Mouse (Mus musculus) mouse trophoblast stem cell (cell line): Measurements from ENCODE around the gene Zfyve27.

Source experiments
- in situ Hi-C, 2 experiments: fragments of 300-500 bp; cut with MseI, MboI; formaldehyde crosslinking; loops; 2 replicates in 1 of 2; 3 replicates in 1 of 2; pipeline ENCODE4 v1.15.1; 2025

Gene Zfyve27

GRCm38 (mm10) chr19:42163764-42164163 is at the start of gene Zfyve27:
Zfyve27 (plus strand) TSS chr19:42163951.
- in situ Hi-C loops = no loop called here

DNA sequence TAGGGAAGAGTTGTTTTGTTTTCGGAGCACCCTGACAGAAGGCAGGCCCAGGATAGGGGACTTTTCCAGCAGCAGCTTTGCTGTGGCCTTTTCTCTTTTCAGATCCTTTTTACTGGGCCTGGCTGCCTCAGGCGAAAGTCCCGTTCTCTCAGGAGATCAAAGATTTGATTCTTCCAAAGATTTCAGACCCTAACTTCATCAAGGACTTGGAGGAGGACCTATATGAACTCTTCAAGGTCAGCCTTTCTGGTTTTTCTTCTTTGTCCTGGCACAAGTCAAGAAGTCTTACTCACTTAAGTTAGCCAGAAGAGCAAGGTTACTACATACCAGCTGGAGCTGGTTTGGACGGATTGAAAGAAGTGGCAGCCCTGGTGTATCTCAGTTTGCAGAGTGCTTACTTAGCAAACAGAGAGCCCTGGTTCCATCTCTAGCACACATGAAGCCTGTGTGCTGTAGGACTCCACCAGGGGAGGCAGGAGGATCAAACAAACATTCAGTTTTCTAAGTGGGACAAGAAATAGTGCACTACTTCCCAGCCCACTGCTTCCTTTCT is 47.9 kb upstream of the Zfyve27 start:
- in situ Hi-C loops = no loop called here

- in situ Hi-C loops = no loop called here
Measured at GRCm38 (mm10) chr19:42118142-42118541, 45.6 kb upstream of the Zfyve27 start.

GRCm38 (mm10) chr19:42118596-42118995 is 45.2 kb upstream of the Zfyve27 start:
- in situ Hi-C loops = no loop called here

GRCm38 (mm10) chr19:42120451-42120850 is 43.3 kb upstream of the Zfyve27 start:
- in situ Hi-C loops = no loop called here

- in situ Hi-C loops = no loop called here
Measured at GRCm38 (mm10) chr19:42124684-42125083, 39.1 kb upstream of the Zfyve27 start.

DNA sequence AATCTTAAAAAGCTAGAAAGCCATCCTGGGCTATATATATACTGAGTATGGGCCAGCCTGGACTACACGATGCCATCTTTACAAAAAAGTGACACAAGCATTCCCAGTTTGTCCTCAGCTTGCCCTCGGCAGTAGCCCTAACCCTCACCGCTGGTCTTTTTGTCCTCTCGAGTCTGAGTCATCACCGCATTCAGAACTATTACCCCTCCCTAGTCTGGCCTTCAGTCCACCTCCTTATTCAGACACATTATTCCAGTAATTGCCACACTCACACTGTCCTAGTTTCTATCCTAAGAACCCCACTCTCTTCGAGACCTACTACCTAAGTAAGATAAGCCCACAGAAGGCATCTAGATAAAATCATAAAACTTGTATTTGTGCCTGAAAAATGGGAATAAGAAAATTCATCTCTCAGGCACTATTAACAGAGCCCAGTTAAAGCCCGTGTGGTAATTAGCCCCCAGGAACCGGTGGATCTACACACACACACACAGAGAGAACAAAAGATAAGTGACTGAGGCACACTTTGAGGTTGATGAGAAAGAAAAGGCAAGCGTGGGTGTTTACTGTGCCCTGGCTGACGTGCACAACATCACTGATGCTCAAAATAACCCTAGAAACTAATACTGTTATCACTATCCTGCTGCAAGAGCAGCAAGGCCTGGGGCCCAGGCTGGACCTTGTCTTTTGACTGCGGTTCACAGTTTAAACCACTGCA is 38.1 kb upstream of the Zfyve27 start:
- in situ Hi-C loops = no loop called here

DNA sequence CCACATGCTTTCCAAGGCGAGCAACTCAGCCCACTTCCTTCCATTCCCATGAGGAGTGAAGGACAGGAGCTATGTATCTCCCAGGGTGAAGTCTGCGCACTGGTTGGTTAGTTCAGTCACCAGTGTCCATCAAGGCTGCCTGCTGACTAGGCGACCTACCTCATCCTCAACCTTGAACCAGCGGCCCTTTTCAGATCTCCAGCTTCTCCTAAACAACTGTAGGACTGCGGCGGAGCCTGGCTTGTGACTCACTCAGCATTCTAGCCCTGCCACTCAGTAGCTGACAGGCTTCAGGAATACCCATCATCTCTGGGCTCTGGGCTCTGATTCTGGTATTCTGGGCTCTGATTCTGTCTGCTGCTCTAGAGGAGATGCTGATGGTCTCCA is 37.5 kb upstream of the Zfyve27 start:
- in situ Hi-C loops = no loop called here

DNA sequence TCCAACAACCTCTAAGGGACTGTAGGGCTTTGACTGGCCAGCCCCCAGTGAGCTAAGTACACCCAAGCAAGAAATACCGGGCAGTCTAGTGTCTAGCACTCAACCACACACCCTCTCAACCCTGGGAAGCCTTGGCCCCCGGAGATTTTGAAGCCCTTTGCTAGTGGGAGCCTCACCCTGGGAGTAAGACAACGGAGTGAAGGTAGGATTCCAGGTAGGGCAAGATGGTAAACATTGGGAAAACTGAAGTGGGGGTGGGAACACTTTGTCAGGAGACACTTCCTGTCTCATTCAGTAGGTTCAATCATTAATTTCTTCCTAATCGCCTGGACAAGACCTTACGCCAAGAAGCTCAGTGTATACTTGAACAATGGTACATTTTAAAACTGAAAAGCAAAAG is 36.7 kb upstream of the Zfyve27 start:
- in situ Hi-C loops = no loop called here

DNA sequence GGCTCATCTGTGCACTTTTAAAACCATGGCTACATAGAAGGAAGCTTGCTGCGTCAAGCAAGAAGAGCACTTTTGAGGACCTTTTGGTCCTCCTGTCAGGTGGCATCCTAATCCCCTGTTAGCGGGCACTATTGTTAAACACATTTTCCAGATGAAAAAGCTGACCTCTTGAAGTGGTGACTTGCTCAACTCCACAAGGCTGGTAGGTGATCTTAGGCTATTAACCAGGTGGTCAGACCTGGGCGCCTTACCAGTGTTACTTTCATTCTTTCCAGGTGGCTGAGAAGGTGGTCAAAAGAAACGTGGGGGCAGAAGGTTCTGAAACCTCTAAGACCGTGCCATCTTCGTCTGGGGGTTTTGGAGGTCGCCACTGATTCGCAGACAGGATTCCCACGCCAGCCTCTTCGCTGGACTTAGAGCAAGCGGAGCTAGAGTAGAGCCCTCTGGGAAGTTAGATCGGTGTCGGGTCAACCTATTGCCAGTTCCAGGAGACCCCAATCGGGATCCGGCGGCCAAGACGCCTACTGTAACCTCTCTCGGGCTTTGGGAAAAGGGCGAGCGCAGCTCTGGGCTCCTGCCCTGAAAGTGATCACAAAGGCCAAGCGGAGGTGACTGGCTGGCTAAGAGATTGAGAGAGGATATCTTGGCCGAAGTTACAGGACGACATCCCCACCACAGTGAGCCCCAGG is 35.6 kb upstream of the Zfyve27 start:
- in situ Hi-C loops = no loop called here

DNA sequence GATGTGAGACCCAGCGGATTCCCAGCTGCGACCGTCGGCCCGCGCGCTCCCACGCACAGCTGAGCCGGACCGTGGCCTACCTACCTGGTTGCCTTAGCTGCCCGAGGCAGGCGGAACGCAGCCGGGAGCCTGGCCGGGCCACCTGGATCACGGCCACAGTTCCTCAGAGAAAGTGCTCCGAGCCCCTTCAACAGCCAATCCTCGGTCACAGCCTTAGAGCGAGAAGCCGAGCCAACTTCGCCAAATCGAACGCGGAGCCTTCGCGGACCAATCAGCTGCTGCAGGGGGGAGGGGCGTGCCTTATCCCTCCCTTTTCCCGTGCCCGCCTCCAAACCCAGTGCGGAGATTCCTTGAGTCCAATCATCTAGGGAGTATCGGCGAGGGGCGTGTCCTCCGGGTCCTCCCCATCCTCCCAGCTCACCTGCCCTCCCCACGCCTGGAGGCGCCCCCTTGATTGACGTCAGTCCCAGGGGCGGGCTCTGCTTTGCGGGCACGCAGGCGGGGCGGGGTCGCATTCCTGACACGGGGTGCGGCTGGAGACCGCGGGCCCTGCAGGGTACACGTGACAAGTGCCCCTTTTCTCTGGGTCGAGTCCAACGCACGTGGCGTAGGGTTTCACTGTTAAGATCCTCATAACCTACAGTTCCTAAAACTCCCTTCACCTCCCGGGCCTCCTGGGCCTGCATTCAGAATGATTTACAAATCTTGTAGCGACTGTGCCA is 34.8 kb upstream of the Zfyve27 start, which contains the start of gene Avpi1:
TSS of gene Avpi1 (minus strand) at position 273 of the 722 bp plus-strand sequence.
- in situ Hi-C loops = no loop called here

DNA sequence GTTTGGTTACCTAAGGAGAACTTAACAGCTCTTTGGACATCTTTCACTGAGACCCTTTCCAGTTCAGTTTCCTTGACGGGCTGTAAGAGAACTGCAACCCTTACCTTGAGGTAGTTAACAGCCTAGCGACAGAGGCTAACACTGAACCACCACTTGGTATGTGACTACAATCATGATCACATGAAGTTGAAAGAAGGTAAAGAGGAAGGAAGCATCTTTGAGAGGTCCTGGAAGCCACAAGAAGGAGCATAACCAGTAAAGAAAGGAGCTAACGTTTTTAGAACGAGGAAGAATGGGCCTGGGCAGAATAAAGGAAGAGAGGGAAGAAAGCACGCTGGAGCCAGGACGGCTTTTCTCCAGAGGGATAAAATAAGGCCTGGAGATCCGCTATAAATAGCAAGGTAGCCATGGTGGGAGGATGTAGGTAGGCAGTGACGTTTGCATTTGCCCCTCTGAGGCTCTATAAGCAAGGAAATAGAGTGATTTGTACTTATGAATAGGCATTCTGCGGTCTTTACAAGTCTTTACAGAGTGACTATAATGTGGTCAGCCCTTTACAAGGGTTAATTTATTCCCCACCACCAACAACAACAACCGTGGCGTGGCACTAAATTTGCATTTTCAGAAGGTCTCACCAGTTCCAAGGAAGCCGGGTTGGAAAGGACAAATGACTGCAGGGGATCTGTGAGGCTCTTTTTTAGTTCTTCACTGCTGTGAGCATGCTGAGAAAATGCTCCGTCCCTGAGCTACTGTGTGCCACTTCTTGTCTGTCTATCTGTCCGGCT is 34.0 kb upstream of the Zfyve27 start:
- in situ Hi-C loops = no loop called here

DNA sequence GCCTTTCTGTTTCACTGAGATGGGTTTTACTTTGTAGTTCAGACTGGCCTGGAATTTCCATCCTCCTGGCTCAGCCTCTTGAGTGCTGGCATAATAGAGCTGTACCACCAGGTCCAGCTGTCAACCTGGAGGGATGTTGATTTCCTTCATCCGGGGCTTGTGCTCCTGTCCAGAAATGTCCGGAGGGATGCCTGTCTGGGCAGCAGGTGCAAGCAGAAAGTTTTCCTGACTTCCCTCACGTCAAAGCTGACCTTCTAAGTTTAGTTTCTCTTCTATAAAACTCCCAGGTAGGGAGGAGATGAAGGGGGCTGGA is 33.5 kb upstream of the Zfyve27 start:
- in situ Hi-C loops = no loop called here

- in situ Hi-C loops = no loop called here
Measured at GRCm38 (mm10) chr19:42131101-42131500, 32.6 kb upstream of the Zfyve27 start.

GRCm38 (mm10) chr19:42135070-42135469 is 28.7 kb upstream of the Zfyve27 start:
- in situ Hi-C loops = no loop called here

DNA sequence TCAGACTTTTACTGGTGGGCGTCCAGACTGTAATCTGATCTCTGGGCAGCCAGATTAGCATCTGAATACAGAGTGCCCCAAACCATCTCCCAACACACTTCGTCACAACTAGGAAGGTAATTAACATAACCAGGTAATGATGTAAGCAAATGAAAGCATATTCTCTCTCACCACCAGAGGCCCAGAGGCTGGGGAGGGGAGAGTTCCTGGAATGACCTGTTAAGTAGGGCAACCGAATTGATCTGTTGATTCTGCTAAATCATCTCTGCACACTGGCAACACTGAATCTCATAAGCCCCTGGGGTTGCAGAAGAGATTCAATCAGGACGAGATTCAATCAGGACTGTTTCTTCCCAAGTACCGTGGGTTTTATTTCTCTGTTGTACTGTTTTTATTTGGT is 27.6 kb upstream of the Zfyve27 start:
- in situ Hi-C loops = no loop called here

GRCm38 (mm10) chr19:42137167-42137672 is 26.5 kb upstream of the Zfyve27 start:
- in situ Hi-C loops = no loop called here

DNA sequence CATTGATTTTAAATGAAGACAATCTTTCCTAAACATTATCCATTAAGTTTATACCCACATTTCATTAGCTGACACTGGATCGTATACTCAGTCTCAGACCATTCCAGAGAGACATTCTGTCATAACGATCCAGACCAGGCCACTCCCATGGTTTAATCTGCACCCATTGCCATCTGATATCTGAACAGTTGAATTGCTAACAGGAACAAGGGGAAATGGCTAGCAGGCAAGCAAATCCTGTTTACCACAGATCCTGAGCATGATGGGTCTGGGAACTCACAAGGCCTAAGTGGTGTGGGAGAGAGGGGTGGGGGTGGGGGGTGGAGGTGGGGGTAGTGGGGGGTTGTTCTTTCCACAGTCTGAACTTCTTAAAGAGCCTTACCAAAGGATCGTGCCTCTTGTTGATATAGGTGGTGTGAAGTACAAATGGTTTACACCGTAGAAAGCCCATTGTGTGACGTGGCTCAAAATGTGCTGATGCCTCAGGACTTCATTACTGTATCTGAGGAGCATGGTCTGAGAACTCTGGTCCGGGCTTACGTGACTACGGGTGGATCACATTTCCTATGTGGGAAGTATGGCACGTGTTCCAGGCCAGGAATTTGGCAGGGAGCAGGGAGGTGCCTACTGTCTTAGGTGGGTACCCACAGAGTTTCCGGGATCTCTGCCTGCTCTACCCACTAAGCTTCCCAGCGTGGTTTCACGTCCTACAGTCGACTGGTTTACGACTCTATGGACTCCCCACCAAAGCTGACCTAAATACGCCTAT is 25.1 kb upstream of the Zfyve27 start:
- in situ Hi-C loops = no loop called here

DNA sequence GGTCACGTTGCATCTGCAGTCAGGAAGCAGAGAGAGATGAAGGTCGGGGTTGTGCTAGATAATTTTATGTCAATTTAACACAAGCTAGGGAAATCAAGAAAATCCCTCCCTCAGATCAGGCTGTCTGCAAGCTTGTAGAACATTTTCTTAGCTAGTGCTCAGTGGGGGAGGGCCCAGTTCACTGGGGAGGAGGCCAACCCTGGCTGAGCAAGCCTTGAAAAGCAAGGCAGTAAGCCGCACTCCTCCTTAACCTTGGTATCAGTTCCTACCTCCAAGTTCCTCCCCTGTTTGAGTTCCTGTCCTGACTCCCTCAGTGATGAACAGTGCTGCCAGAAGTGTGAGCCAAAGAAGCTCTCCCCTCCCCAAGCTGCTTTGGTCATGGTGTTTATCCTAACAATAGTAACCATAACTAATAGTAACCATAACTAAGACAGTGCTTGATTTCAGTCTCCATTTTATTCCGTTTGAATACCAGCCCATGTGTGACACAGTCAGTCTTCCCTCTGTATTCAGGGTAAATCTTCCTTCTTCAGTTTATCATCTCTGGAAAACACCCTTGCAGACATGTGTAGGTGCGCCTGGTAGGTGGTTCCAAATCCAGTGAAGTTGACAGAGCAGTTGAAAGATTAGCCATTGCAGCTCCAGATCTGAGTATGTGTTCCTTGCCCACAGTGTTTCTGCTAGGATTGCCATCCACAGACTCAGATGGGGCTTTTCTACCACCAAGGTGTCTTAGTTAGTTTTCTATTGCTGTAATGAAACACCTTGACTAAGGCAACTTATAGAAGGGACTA is 23.8 kb upstream of the Zfyve27 start:
- in situ Hi-C loops = no loop called here

DNA sequence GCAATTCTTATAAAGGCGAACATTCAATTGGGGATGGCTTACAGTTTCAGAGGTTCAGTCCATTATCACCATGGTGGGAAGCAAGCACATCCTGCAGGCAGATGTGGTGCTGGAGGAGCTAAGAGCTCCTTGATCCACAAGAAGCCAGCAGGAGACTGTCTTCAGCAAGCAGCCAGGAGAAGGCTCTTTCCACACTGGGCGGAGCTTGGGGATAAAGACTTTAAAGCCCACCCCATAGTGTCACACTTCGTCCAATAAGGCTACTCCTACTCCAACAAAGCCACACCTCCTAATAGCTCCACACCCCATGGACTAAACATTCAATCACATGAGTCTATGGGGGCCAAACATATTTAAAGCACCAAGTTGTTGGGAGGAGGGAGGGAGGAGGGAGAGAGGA is 21.8 kb upstream of the Zfyve27 start:
- in situ Hi-C loops = no loop called here
